Mouse (Mus musculus) lung, embryonic 16.5 days (tissue): Measurements from ENCODE around the gene Zbtb21. TPM values are rescaled to one million over a fixed set of nuclear protein-coding genes. Genes with fewer than 3 reads are reported as not detected.
A peak's percentile ranks its signal among the peaks of the same experiment; 100 is the strongest.

Experiments used
- ATAC-seq: fragments of 200-750 bp; cut with Nextera tagmentation; 2 replicates; pipeline ENCODE4 v1.8.0; 2017; ENCODE audit warnings: low read depth, mild to moderate bottlenecking, moderate library complexity
- H3K27ac ChIP-seq: fragments of 300-500 bp; sonication (generic); 2 replicates; pipeline ENCODE4 v1.5.1; 2014; ENCODE audit warnings: mild to moderate bottlenecking, control low read depth, low read length
- H3K27me3 ChIP-seq: fragments of 300-500 bp; sonication (generic); 2 replicates; pipeline ENCODE4 v1.6.1; 2014; ENCODE audit warnings: low read depth, low read length, mixed read lengths; ENCODE audit not compliant: control insufficient read depth, insufficient read depth
- H3K36me3 ChIP-seq: fragments of 300-500 bp; sonication (generic); 2 replicates; pipeline ENCODE4 v1.6.1; 2014; ENCODE audit warnings: low read length; ENCODE audit not compliant: control insufficient read depth, insufficient read depth
- H3K4me1 ChIP-seq: fragments of 300-500 bp; sonication (generic); replicated peaks from 2 replicates; pipeline ENCODE4 v1.6.1; 2014; ENCODE audit warnings: low read length, mixed read lengths; ENCODE audit not compliant: control insufficient read depth, insufficient read depth
- H3K4me2 ChIP-seq: fragments of 300-500 bp; sonication (generic); 2 replicates; pipeline ENCODE4 v1.6.1; 2014; ENCODE audit warnings: low read depth, low read length, control low read depth
- H3K4me3 ChIP-seq: fragments of 300-500 bp; sonication (generic); 2 replicates; pipeline ENCODE4 v1.5.1; 2014; ENCODE audit warnings: mild to moderate bottlenecking, low read length, control low read depth
- H3K9ac ChIP-seq: fragments of 300-500 bp; sonication (generic); 2 replicates; pipeline ENCODE4 v1.6.1; 2014; ENCODE audit warnings: low read length, control low read depth
- H3K9me3 ChIP-seq: fragments of 300-500 bp; sonication (generic); 2 replicates; pipeline ENCODE4 v1.6.1; 2016; ENCODE audit warnings: low read length; ENCODE audit not compliant: control insufficient read depth
- WGBS: fragments of 180-500 bp; shearing (Covaris S2); extraction: QIAGEN DNeasy Blood & Tissue Kit; methylation state at CpG from one replicate; pipeline ENCODE4 v1.1.7; 2014; 5-methylcytosine and 5-hydroxymethylcytosine counted together
- polyA plus RNA-seq: library from polyadenylated mRNA; unstranded; fragments of >200 nt; fragmentation: Nextera tagmentation; extraction: Ambion mirVana; gene quantifications from 2 replicates; pipeline ENCODE4 v1.2.1, GENCODE M21; 2015

The Zbtb21 gene
- polyA plus RNA-seq, 1 experiment from 2014 or later, result 13.6 TPM

- Histone ChIP-seq H3K4me2 (no peak overlapping the region), H3K36me3 (no peaks in the 10 kb centered on the region), H3K9ac (no peak overlapping the region), H3K9me3 (no peaks in the 10 kb centered on the region), H3K4me3 (no peak overlapping the region), H3K4me1 (peaks cover 6% of the 10 kb centered on the region; the same call in 1 of the 2 replicates), H3K27me3 (no peaks in the 10 kb centered on the region), H3K27ac (no peak overlapping the region)
- 83% methylated on average over 3 of the region's 3 CpGs for WGBS
- ATAC-seq, result no peak
Measured at GRCm38 (mm10) chr16:97927331-97927938, 35.0 kb downstream of the Zbtb21 start.

GRCm38 (mm10) chr16:97926381-97926780 is 36.0 kb downstream of the Zbtb21 start:
- WGBS, result 86% methylated on average over 9 of the region's 9 CpGs

GRCm38 (mm10) chr16:97925760-97926159 is 36.7 kb downstream of the Zbtb21 start:
- WGBS, result 55% methylated on average over 2 of the region's 2 CpGs

More at GRCm38 (mm10) chr16:97926381-97926780, 36.0 kb downstream of the Zbtb21 start:
- H3K36me3 ChIP-seq, result no peaks in the 10 kb centered on the region
- H3K9me3 ChIP-seq, result no peaks in the 10 kb centered on the region
- no peak overlapping the region for H3K4me3 ChIP-seq
- peaks cover 7% of the 10 kb centered on the region for H3K4me1 ChIP-seq
- H3K4me2 ChIP-seq, result no peak overlapping the region
- no peak overlapping the region for H3K27ac ChIP-seq
- no peak overlapping the region for H3K9ac ChIP-seq
- ATAC-seq, result no peak
- no peaks in the 10 kb centered on the region for H3K27me3 ChIP-seq

GRCm38 (mm10) chr16:97923700-97924099 is 38.7 kb downstream of the Zbtb21 start:
- WGBS, result 48% methylated on average over 1 of the region's 1 CpGs
- H3K4me2 ChIP-seq, result no peak overlapping the region

More at GRCm38 (mm10) chr16:97925760-97926159, 36.7 kb downstream of the Zbtb21 start:
- Histone ChIP-seq H3K27me3 (no peaks in the 10 kb centered on the region), H3K9me3 (no peaks in the 10 kb centered on the region), H3K4me1 (peaks cover 12% of the 10 kb centered on the region), H3K36me3 (no peaks in the 10 kb centered on the region), H3K4me2 (no peak overlapping the region), H3K27ac (no peak overlapping the region), H3K9ac (no peak overlapping the region), H3K4me3 (no peak overlapping the region)
- ATAC-seq, result no peak

GRCm38 (mm10) chr16:97922779-97923126 is 39.7 kb downstream of the Zbtb21 start:
- H3K4me1 ChIP-seq, result peaks cover 15% of the 10 kb centered on the region
- WGBS, result under 1% methylated on average over 9 of the region's 9 CpGs
- peak overlapping the region; percentile 95 for H3K27ac ChIP-seq
- H3K4me2 ChIP-seq, result peak overlapping the region; percentile 90
- peak overlapping the region; percentile 95 for H3K4me3 ChIP-seq
- no peaks in the 10 kb centered on the region for H3K27me3 ChIP-seq
- H3K36me3 ChIP-seq, result no peaks in the 10 kb centered on the region
- H3K9me3 ChIP-seq, result no peaks in the 10 kb centered on the region
- H3K9ac ChIP-seq, result peak overlapping the region; percentile 90
- peak; percentile 64 for ATAC-seq

More at GRCm38 (mm10) chr16:97923700-97924099, 38.7 kb downstream of the Zbtb21 start:
- no peaks in the 10 kb centered on the region for H3K36me3 ChIP-seq
- no peaks in the 10 kb centered on the region for H3K27me3 ChIP-seq
- H3K4me3 ChIP-seq, result no peak overlapping the region
- H3K27ac ChIP-seq, result no peak overlapping the region
- H3K9me3 ChIP-seq, result no peaks in the 10 kb centered on the region
- peaks cover 15% of the 10 kb centered on the region for H3K4me1 ChIP-seq
- ATAC-seq, result no peak
- H3K9ac ChIP-seq, result no peak overlapping the region

DNA sequence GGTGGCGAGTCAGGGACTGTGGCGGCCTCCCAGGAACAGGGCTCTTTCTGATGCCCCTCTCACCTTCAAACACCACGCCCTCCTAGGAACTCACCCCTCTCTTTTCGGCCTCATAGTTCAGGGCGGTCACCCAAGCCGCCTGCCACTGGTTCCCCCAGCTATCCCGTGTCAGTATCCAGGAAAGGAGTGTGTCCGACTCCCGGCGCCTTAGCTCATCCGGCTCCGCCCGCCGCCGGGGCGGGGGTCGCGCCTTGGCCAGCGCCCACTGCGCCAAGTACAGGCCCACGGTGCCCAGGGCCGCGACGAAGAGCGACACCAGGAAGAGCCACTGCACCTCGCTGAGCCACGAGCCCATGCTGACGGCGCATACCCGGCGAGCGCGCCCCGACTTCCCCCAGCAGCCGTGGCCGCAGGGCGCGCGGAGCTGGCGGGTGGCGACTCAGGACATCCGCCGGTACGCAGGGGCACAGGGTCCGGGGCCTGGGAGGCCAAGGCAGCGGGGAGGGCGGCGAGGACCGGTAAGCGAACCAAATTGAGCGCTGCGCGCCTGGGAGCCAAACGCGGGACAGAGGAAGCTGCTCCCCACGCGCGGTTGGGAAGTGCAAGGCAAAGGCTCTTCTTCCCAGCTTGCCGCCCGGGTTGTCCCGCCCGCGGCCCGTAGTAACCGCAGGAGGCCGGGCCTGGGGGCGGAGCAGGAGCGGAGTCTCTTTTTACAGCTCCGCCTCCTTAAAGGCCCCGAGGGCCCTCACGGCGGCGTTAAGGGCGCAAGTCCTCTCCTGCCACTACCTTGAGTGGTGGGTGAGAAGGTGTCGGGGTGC is 40.3 kb downstream of the Zbtb21 start:
- ATAC-seq, result peak; percentile 97

DNA sequence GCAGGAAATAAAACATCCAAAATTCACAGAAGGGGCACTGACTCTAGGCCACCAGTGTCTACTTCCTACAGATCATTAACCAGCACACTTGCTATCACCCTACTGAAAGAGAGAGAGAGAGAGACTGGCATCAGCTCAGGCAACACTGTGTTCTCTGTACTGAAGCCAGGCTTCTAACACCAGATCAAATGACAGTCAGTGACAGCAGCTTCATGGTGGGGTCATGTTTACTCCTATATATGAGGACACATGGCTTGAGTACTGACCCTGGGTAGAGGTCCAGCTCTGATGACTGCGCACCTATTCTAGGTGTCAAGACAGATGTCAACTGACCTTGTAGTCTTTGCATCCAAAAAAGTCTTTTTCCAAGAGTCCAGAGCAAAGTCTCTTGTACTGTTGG is 41.8 kb downstream of the Zbtb21 start:
- no peaks in the 10 kb centered on the region for H3K27me3 ChIP-seq
- 96% methylated on average over 1 of the region's 1 CpGs for WGBS
- no peak overlapping the region for H3K4me3 ChIP-seq
- H3K4me2 ChIP-seq, result no peak overlapping the region
- H3K36me3 ChIP-seq, result no peaks in the 10 kb centered on the region
- peaks cover 15% of the 10 kb centered on the region for H3K4me1 ChIP-seq
- H3K9me3 ChIP-seq, result no peaks in the 10 kb centered on the region
- no peak overlapping the region for H3K9ac ChIP-seq
- ATAC-seq, result no peak
- no peak overlapping the region for H3K27ac ChIP-seq

More for the DNA sequence above, 40.3 kb downstream of the Zbtb21 start:
- Histone ChIP-seq H3K27ac (peak overlapping the region; percentile 95), H3K4me1 (peaks cover 15% of the 10 kb centered on the region), H3K9me3 (no peaks in the 10 kb centered on the region), H3K36me3 (no peaks in the 10 kb centered on the region), H3K4me2 (peak overlapping the region; percentile 90), H3K4me3 (peak overlapping the region; percentile 95), H3K27me3 (no peaks in the 10 kb centered on the region), H3K9ac (peak overlapping the region; percentile 90)
- under 1% methylated on average over 75 of the region's 75 CpGs for WGBS

GRCm38 (mm10) chr16:97919793-97920192 is 42.6 kb downstream of the Zbtb21 start:
- no peaks in the 10 kb centered on the region for H3K36me3 ChIP-seq
- no peak overlapping the region for H3K9ac ChIP-seq
- ATAC-seq, result no peak
- no peak overlapping the region for H3K27ac ChIP-seq
- WGBS, result 39% methylated on average over 2 of the region's 2 CpGs
- no peaks in the 10 kb centered on the region for H3K27me3 ChIP-seq
- no peak overlapping the region for H3K4me3 ChIP-seq
- no peak overlapping the region for H3K4me2 ChIP-seq
- peaks cover 15% of the 10 kb centered on the region for H3K4me1 ChIP-seq
- H3K9me3 ChIP-seq, result no peaks in the 10 kb centered on the region

GRCm38 (mm10) chr16:97912873-97913272 is 49.5 kb downstream of the Zbtb21 start:
- Histone ChIP-seq H3K4me1 (no peaks in the 10 kb centered on the region), H3K4me2 (no peak overlapping the region), H3K9me3 (no peaks in the 10 kb centered on the region), H3K27me3 (no peaks in the 10 kb centered on the region), H3K27ac (no peak overlapping the region), H3K36me3 (peaks cover 4% of the 10 kb centered on the region; the same call in 1 of the 2 replicates), H3K4me3 (no peak overlapping the region), H3K9ac (no peak overlapping the region)
- ATAC-seq, result no peak
